Mouse (Mus musculus) olfactory bulb, adult 2 months (tissue): ENCODE data around the gene Gid4.

Source experiments
- CTCF ChIP-seq: fragments of 200-500 bp; IDR thresholded peaks from 2 replicates; pipeline ENCODE4 v1.5.1; 2012; ENCODE audit warnings: low read depth, mild to moderate bottlenecking, low read length, moderate library complexity; ENCODE audit not compliant: insufficient read depth
- POLR2A ChIP-seq: fragments of 200-500 bp; IDR thresholded peaks from 2 replicates; pipeline ENCODE4 v1.6.1; 2012; ENCODE audit warnings: mild to moderate bottlenecking, low read depth, low read length, moderate library complexity; ENCODE audit not compliant: insufficient read depth

DNA sequence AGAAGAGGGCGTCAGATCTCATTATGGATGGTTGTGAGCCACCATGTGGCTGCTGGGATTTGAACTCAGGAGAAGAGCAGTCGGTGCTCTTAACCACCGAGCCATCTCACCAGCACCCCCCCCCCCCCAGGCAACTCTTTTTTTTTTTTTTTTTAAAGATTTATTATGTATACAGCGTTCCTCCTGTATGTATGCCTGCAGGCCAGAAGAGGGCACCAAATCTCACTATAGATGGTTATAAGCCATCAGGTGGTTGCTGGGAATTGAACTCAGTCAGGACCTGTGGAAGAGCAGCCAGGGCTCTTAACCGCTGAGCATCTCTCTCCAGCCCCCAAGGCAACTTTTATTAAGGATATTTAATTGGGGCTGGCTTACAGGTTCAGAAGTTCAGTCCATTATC lies 57.6 kb downstream of the Gid4 start:
- TF ChIP-seq CTCF (no peak), POLR2A (no peak)
